Mouse (Mus musculus) embryonic facial prominence, embryonic 15.5 days (tissue): ENCODE measurements around the gene Tkfc. TPM values are rescaled to one million over a fixed set of nuclear protein-coding genes. Genes with fewer than 3 reads are reported as not detected.

Experiments
- ATAC-seq: fragments of 200-750 bp; cut with Nextera tagmentation; 2 replicates; pipeline ENCODE4 v1.8.0; 2017; ENCODE audit warnings: low read depth, moderate TSS enrichment; ENCODE audit not compliant: insufficient number of reproducible peaks, low FRiP score, low TSS enrichment
- H3K27ac ChIP-seq: fragments of 300-500 bp; sonication (generic); replicated peaks from 2 replicates; pipeline ENCODE4 v1.5.1; 2015; ENCODE audit warnings: mild to moderate bottlenecking, inconsistent platforms
- H3K27me3 ChIP-seq: fragments of 300-500 bp; sonication (generic); 2 replicates; pipeline ENCODE4 v1.6.1; 2015; ENCODE audit warnings: inconsistent platforms
- H3K36me3 ChIP-seq: fragments of 300-500 bp; sonication (generic); 2 replicates; pipeline ENCODE4 v1.6.1; 2015; ENCODE audit warnings: mild to moderate bottlenecking, inconsistent platforms
- H3K4me1 ChIP-seq: fragments of 300-500 bp; sonication (generic); 2 replicates; pipeline ENCODE4 v1.6.1; 2015; ENCODE audit warnings: inconsistent platforms
- H3K4me2 ChIP-seq: fragments of 300-500 bp; sonication (generic); replicated peaks from 2 replicates; pipeline ENCODE4 v1.6.1; 2015; ENCODE audit warnings: mild to moderate bottlenecking, inconsistent platforms
- H3K4me3 ChIP-seq: fragments of 300-500 bp; sonication (generic); replicated peaks from 2 replicates; pipeline ENCODE4 v1.5.1; 2015; ENCODE audit warnings: mild to moderate bottlenecking, inconsistent platforms
- H3K9ac ChIP-seq: fragments of 300-500 bp; sonication (generic); 2 replicates; pipeline ENCODE4 v1.6.1; 2015; ENCODE audit warnings: inconsistent platforms
- H3K9me3 ChIP-seq: fragments of 300-500 bp; sonication (generic); replicated peaks from 2 replicates; pipeline ENCODE4 v1.6.1; 2016; ENCODE audit warnings: inconsistent platforms
- WGBS: fragments of 180-500 bp; shearing (Covaris S2); methylation state at CpG from one replicate; pipeline ENCODE4 v1.1.7; 2015; 5-methylcytosine and 5-hydroxymethylcytosine counted together
- polyA plus RNA-seq: library from polyadenylated mRNA; unstranded; fragments of >200 nt; fragmentation: Nextera tagmentation; extraction: Ambion mirVana; gene quantifications from 2 replicates; pipeline ENCODE4 v1.2.1, GENCODE M21; 2015

Tkfc gene
- polyA plus RNA-seq, 1 experiment from 2014 or later, result 18.8 TPM

DNA sequence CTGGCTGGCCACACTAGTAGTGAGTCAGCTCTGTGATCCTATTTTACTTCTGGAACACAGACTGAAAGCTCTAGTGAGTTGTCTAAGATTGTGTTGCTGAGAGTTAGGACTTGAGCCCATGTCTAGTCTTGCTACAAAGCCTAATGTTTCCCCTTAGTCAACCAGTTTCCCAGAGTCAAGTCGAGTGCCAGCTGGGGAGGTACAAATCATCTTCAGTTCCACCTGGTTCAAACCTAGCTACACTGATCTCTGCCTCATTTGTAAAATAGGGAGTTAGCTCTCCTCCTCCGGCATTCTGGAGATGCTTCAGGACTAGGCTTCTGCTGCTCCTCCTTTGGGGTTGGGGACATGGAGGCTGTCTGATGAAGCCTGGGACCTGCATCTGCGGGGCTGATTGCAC lies 920 bp downstream of the Tkfc start:
- peak overlapping the region; percentile 95 for H3K27ac ChIP-seq
- peak overlapping the region; percentile 69 for H3K4me2 ChIP-seq
- H3K36me3 ChIP-seq, result peaks cover 34% of the 10 kb centered on the region
- peaks cover 45% of the 10 kb centered on the region for H3K4me1 ChIP-seq
- no peaks in the 10 kb centered on the region for H3K9me3 ChIP-seq
- 52% methylated on average over 3 of the region's 3 CpGs for WGBS
- H3K9ac ChIP-seq, result peak overlapping the region; percentile 99; the same call in 1 of the 2 replicates
- no peak for ATAC-seq
- H3K4me3 ChIP-seq, result peak overlapping the region; percentile 98
- no peaks in the 10 kb centered on the region for H3K27me3 ChIP-seq

DNA sequence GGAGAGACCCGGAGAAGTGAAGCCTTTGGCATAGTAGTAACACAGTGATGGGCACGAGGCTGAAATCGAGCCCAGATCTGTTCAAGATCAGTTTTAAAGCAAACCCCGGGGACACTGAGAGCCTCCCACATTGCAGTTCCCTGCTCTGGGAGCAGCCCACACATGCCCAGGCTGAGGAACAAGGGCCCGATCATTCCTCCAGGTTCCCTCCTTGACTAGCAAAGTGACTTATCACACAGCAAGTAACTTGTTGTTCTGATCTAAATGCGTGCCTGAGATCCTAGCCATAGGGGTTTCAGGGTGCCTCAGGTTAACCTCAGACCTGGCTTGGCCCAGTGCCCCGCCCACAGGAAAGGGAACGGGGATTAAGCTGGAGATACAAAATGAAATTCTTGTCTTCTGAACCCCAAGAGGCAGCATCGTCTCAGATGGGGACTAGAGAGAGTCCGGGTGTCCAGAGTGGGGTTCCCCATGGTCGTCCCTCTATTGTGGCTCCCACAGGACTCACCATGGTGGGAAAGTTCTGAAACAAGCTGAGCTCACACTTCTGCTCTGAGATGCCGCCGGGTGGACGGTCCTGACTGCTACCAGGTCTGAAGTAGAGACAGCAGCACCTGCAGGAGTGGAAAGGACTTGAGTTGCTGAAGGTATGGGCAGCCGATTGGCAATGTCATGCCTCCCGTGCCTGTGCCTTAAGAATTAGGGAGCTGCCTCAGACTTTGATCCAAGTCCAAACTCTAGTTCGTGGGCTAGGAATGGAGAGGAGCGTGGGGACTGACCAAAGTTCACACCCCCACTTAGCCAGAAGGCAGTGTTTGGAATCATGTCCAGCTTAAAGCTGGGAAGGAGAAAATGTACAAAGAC lies 1.6 kb downstream of the Tkfc start:
- Histone ChIP-seq H3K4me1 (peaks cover 45% of the 10 kb centered on the region), H3K27ac (0 out of 2 replicates have a peak overlapping the region, but pooled peaks have one; percentile 3)

DNA sequence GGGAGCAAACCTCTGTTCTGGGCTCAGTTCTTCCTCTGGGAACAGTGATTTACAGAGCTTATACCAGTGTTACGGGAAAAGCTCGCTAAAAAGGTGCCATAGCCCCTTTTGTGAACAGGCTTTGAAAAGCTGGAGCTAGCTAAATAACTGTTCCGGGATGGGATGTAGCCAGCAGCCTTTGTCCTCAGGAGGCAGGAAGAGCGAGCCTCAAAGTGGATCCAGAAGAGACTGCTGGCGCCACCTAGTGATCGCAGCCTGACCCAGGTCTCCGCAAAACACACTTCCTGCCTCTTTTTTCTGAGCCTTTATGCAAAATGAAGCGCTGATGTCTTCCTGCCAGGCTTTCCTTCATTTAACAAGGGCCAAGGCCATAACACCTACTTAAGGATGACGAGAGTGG lies 2.7 kb downstream of the Tkfc start:
- peak overlapping the region; percentile 38 for H3K4me3 ChIP-seq
- 2% methylated on average over 9 of the region's 9 CpGs for WGBS
- H3K4me1 ChIP-seq, result peaks cover 36% of the 10 kb centered on the region
- H3K27ac ChIP-seq, result peak overlapping the region; percentile 91
- H3K9me3 ChIP-seq, result no peaks in the 10 kb centered on the region
- peak overlapping the region; percentile 52 for H3K4me2 ChIP-seq
- no peaks in the 10 kb centered on the region for H3K27me3 ChIP-seq
- H3K36me3 ChIP-seq, result peaks cover 27% of the 10 kb centered on the region
- peak overlapping the region; percentile 28 for H3K9ac ChIP-seq
- ATAC-seq, result peak; percentile 70

More for the DNA sequence above, 1.6 kb downstream of the Tkfc start:
- no peaks in the 10 kb centered on the region for H3K27me3 ChIP-seq
- no peaks in the 10 kb centered on the region for H3K9me3 ChIP-seq
- peaks cover 33% of the 10 kb centered on the region for H3K36me3 ChIP-seq
- WGBS, result 78% methylated on average over 18 of the region's 18 CpGs
- no peak for ATAC-seq
- no peak overlapping the region for H3K9ac ChIP-seq
- no peak overlapping the region for H3K4me2 ChIP-seq
- H3K4me3 ChIP-seq, result no peak overlapping the region

DNA sequence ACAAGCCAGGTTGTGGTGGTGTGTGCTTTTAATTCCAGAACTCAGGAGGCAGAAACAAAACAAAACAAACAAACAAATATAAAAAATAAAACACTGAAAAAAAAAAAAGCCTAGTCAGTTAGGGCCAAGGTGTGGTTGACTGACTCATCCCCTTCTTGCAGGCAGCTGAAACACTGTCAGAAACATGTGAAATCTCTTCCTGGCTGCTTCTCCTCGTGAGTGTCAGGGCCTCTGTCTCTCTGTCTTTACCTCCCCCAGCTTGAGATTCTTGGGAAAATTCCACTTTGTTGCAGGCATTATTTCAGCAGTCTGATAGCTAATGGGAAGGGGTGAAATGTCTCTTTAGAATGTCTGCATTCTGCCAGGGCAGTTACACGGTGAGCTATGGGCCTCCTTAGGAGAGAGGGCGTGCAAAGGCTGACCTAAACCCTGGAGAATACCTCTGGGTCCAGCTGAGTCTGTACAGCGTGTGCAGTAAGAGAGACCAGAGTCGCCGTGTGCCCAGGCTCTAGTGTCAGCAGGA lies 3.1 kb downstream of the Tkfc start:
- Histone ChIP-seq H3K9me3 (no peaks in the 10 kb centered on the region), H3K4me1 (peaks cover 33% of the 10 kb centered on the region), H3K27ac (peak overlapping the region; percentile 91), H3K27me3 (no peaks in the 10 kb centered on the region), H3K4me2 (peak overlapping the region; percentile 52), H3K36me3 (peaks cover 23% of the 10 kb centered on the region), H3K9ac (peak overlapping the region; percentile 28), H3K4me3 (peak overlapping the region; percentile 38)
- ATAC-seq, result no peak
- WGBS, result 7% methylated on average over 6 of the region's 6 CpGs

DNA sequence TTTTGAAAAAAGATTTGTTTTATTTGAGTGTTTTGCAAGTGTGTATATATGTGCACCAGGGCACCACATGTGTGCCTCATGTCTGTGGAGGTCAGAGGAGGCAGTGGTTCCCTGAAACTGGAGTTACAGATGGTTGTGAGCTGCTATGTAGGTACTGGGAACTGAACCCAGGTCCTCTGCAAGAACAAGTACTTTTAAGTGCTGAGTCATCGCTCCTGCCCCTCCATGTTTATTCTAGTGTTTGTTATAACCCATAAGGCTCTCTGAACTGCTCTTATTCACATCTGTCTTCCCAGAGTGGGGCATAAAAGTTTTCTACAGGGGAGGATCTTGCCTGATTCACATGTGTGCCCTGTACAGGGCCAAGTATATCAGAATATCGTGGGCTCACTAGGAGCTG lies 5.8 kb downstream of the Tkfc start:
- 92% methylated on average over 2 of the region's 2 CpGs for WGBS
- Histone ChIP-seq H3K9ac (no peak overlapping the region), H3K27me3 (no peaks in the 10 kb centered on the region), H3K4me1 (peaks cover 24% of the 10 kb centered on the region), H3K36me3 (peaks cover 28% of the 10 kb centered on the region), H3K27ac (no peak overlapping the region), H3K4me2 (no peak overlapping the region), H3K4me3 (no peak overlapping the region), H3K9me3 (no peaks in the 10 kb centered on the region)
- ATAC-seq, result no peak

DNA sequence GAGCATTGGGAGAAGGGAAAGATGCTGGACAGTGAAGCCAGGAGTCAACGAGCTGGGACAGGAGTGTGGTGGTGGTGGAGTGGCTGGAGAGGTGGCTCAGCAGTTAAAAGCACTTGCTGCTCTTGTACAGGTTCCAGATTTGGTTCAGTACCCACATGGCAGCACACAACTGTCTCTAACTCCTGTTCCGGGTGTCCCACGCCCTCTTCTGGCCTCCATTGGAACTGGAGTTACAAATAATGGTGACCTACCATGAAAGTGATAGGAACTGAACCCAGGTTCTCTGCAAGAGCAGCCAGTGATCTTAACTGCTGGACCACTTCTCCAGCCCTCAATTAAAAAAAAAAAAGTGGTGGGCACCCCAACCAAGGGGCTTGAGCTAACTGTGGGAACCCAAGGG lies 7.3 kb downstream of the Tkfc start:
- Histone ChIP-seq H3K4me3 (no peak overlapping the region), H3K27ac (no peak overlapping the region), H3K4me2 (no peak overlapping the region), H3K4me1 (peaks cover 11% of the 10 kb centered on the region), H3K36me3 (peaks cover 36% of the 10 kb centered on the region), H3K9me3 (no peaks in the 10 kb centered on the region), H3K9ac (no peak overlapping the region), H3K27me3 (no peaks in the 10 kb centered on the region)
- no peak for ATAC-seq
- 27% methylated on average over 3 of the region's 3 CpGs for WGBS

DNA sequence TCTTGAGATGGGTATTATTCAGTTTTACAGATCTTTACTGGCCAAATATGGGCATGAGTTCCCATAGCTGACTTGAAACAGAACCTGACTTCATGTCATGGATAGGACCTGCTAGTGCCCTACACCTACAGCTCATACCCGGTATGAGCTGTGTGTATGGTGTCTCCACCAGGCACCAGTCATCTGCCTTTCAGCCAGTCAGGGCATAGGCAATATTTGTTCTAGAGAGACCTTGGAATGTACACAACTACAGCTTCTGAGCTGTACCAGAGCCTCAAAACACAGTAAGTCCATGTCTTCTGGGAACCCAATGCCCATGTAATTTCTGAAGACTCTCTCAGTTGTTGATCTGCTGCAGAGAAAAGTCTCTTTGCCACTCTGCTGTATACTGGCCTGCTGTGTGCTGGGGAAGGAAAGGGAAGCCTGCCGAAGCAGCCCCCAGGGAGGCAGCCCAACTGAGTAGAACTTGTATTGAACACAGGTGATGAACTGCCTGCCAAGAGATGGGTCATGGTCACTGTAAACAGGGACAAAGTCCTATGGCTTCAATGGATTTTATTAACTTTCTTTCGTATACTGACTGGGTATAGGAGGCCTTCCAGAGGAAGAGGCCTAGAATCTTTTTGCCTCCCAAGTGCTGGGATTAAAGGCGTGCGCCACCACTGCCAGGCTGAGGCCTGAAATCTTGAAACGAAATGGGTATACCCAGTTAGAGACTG lies 13.6 kb downstream of the Tkfc start:
- no peak for ATAC-seq
- no peaks in the 10 kb centered on the region for H3K27me3 ChIP-seq
- H3K4me3 ChIP-seq, result no peak overlapping the region
- H3K36me3 ChIP-seq, result peaks cover 32% of the 10 kb centered on the region; the same call in 1 of the 2 replicates
- WGBS, result 91% methylated on average over 6 of the region's 6 CpGs
- H3K9ac ChIP-seq, result no peak overlapping the region
- no peak overlapping the region for H3K27ac ChIP-seq
- no peak overlapping the region for H3K4me2 ChIP-seq
- H3K9me3 ChIP-seq, result no peaks in the 10 kb centered on the region
- peaks cover 20% of the 10 kb centered on the region for H3K4me1 ChIP-seq

DNA sequence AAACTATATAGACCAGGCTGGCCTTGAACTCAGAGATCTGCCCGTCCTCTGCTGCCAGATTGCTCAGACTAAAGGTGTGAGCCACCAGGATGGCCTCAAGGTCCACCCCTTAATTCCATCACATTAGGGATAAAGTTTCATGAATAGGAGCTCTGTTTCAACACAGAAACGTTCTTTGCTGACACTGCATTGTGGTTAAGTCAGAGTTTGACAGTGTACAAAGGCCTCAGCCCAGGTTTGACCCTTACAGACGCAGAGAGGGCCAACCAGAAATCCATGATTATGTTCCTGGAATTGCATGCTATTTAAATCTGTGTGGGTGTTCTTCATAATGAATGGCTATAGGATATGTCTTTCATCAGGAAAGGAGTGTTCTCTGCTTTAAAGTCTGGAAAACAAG lies 15.2 kb downstream of the Tkfc start:
- H3K27ac ChIP-seq, result no peak overlapping the region
- peaks cover 20% of the 10 kb centered on the region for H3K4me1 ChIP-seq
- peaks cover 32% of the 10 kb centered on the region; the same call in 1 of the 2 replicates for H3K36me3 ChIP-seq
- H3K9ac ChIP-seq, result no peak overlapping the region
- ATAC-seq, result peak; percentile 25; the same call in 1 of the 2 replicates
- H3K4me3 ChIP-seq, result no peak overlapping the region
- no peak overlapping the region for H3K4me2 ChIP-seq
- no peaks in the 10 kb centered on the region for H3K27me3 ChIP-seq
- no peaks in the 10 kb centered on the region for H3K9me3 ChIP-seq
- WGBS, result 49% methylated on average over 3 of the region's 3 CpGs

DNA sequence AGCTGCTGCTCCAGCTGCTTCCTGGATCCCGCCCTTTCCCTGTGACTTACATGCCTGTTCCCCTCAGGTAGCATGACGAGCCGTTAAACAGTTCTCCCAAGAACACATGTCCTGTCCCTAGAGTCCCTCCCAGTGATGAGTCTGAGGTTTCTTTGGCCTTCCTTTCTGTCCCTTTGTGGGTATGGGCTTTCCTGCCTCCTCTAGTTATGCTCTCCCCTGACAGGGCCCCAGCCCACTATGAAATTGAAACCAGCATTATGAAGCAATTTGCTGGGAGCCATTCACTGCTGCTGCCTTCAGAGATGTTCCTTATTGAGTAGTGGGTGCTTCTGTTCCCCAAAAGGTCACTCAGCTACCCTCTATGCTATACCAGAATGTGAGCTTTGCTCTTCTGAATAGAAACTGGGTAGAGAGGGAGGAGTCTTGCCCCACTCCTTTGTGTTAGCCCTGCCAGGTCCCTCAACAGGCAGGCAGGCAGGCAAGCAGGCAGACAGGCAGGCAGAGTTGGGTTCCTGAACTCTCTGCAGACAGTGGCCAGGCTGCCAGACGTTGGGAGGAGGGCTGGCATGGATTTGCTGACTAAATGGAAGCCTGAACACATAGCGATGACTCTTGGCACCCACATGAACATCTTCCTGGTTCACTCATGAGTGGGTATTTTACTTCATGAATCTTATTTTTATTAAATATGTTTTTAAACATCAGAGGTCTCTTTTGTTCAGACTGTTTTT lies 16.2 kb downstream of the Tkfc start:
- Histone ChIP-seq H3K9ac (no peak overlapping the region), H3K27ac (peak overlapping the region; percentile 76), H3K9me3 (no peaks in the 10 kb centered on the region), H3K4me2 (no peak overlapping the region), H3K27me3 (no peaks in the 10 kb centered on the region), H3K4me3 (no peak overlapping the region), H3K4me1 (peaks cover 20% of the 10 kb centered on the region), H3K36me3 (peaks cover 27% of the 10 kb centered on the region; the same call in 1 of the 2 replicates)
- WGBS, result 28% methylated on average over 5 of the region's 5 CpGs
- peak; percentile 78 for ATAC-seq

DNA sequence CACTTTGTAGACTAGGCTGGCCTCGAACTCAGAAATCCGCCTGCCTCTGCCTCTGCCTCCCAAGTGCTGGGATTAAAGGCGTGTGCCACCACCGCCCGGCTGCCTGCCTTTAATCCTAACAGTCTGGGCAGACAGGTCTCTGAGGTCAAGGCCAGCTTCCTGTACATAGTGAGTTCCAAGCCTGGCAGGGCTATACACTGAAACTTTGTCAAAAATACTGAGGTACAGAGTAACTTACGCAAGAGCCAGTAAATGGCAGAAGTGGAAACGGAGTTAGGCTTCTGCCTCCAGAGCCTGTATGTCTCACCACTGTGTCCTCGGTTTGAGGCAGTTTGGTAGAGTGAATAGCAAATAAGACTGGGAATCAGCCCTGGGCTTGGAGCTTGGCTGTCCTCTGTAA lies 18.2 kb downstream of the Tkfc start:
- no peak overlapping the region for H3K4me2 ChIP-seq
- no peaks in the 10 kb centered on the region for H3K27me3 ChIP-seq
- no peaks in the 10 kb centered on the region for H3K9me3 ChIP-seq
- WGBS, result 84% methylated on average over 8 of the region's 8 CpGs
- H3K27ac ChIP-seq, result no peak overlapping the region
- no peak for ATAC-seq
- H3K4me3 ChIP-seq, result no peak overlapping the region
- peaks cover 16% of the 10 kb centered on the region; the same call in 1 of the 2 replicates for H3K36me3 ChIP-seq
- H3K4me1 ChIP-seq, result peaks cover 20% of the 10 kb centered on the region
- no peak overlapping the region for H3K9ac ChIP-seq

DNA sequence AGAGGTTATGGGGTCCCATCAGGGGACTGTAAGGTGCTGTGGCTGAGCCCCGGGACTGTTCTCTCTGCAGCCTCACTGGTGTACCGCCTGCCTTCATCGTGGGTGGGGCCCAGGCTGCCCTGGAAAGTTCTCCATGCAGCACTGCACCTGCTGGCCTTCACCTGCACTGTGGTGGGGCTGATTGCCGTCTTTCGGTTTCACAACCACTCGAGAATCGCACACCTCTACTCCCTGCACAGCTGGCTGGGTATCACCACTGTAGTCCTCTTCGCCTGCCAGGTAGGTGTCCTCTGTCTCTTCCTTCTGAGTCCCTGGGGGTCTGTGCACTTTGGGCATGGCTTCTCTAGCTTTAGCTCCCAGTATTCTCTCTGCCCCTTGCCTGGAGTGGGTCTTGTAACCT lies 20.3 kb downstream of the Tkfc start:
- ATAC-seq, result no peak
- Histone ChIP-seq H3K9me3 (no peaks in the 10 kb centered on the region), H3K9ac (no peak overlapping the region), H3K27ac (no peak overlapping the region), H3K4me3 (no peak overlapping the region), H3K36me3 (0 out of 2 replicates have a peak, but pooled peaks cover 4% of the 10 kb centered on the region), H3K4me2 (no peak overlapping the region), H3K27me3 (no peaks in the 10 kb centered on the region), H3K4me1 (peaks cover 18% of the 10 kb centered on the region)
- 88% methylated on average over 8 of the region's 8 CpGs for WGBS
